Mouse (Mus musculus) testis, postnatal 14 days (tissue): Measurements from ENCODE around the gene Dynlt1b.
"Not testable (repeated sequence)": the region's sequence is repeated elsewhere in the genome, so short reads cannot be mapped to it uniquely, and the experiment has no call there.

Experiments
- DNase-seq: peaks from one replicate; pipeline ENCODE4 v3.0.0; 2021; ENCODE audit warnings: low spot score

The Dynlt1b gene

DNA sequence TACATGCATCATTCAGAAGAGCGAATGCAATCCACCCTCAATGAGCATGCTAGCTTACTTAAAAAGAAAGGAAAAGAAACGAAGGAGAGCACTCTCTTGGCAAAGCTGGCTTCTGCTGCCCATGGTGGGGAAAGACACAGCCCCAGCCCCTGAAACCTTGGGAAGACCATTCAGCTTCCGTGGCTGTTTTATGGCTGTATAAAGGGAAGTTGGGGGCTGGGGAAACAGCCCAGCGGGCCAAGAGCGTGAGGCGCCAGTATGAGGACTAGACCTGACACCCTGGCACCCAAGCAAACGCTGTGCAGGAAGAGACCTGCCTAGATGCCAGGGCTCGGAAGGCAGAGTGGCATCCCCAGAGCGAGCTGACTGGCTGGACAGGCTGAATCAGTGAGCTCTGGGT lies 35.8 kb downstream of the Dynlt1b start:
- DNase-seq: not testable (repeated sequence)

DNA sequence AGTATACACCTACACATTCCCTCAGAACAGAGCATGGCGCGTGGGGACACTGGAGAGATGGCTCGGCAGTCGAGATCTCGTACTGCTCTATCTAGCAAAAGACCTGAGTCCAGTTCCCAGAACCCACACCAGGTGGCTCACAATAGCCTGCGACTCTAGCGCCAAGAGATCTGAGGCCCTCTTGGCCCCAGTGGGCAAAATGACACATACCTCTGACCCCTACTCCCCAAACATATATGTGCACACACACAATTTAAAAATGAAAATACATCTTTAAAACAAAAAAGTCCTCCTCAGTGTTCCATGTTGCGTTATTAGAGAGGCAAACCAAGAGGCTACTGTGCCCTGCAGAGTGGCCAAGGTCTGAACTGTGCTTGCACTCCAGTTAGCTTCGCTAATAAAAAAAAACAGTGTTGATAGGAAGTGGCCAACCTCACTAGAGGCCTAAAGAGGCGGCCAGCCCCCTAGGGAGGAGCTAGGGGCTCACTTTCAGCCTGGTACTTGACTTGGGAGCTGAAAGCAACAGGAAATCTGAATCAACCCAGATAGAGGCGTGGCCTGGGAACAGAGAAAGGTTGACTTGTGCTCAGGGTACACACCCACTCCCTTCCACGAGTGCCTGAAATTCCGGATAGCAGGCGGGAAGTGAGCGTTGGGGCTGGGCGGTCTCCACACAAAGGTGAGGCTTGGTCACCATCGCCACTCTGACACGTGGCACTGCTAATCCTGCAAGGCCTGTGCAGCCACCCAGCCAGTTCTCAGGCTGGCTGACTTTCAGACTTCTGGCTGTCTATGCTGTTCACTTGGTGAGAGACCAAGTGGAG lies 37.9 kb downstream of the Dynlt1b start:
- not testable (repeated sequence) for DNase-seq

DNA sequence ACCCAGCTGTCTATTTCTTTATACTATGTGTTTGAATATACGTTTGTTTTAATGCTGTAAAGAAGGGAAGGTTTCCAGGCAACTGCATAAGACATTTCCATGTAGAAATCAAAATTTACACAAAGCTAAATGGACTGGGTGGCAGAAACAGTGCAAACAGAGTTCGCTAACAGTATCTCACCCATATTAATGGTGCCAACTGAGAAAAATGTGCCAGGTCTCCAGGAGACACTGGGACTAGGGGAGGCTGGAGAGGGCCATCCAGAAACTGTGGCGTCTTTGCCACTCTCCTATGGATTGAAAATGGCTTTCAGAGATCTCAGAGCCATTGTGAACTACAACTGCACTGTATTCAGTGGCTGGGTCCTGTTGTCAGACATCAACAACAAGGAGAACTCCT lies 40.1 kb downstream of the Dynlt1b start:
- DNase-seq: not testable (repeated sequence)

DNA sequence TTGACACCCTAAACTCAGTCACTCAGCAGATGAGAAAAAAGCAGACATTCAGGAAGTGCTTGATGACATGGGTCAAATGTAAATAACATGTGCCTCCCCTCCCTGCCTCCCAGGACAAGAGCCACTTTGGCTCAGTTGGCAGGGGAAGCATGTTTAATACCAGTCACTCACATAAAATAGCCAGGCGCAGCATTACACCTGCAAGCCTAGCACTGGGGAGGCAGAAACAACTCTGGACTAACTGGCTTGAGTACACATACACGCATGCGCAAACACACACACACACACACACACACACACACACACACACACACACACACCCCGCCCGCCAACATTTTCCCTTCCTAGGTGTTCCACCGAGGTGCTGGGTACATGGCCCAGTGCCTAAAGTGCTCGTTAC lies 40.8 kb downstream of the Dynlt1b start:
- not testable (repeated sequence) for DNase-seq

GRCm38 (mm10) chr17:6475270-6475669 lies 45.4 kb downstream of the Dynlt1b start:
- DNase-seq: not testable (repeated sequence)

DNA sequence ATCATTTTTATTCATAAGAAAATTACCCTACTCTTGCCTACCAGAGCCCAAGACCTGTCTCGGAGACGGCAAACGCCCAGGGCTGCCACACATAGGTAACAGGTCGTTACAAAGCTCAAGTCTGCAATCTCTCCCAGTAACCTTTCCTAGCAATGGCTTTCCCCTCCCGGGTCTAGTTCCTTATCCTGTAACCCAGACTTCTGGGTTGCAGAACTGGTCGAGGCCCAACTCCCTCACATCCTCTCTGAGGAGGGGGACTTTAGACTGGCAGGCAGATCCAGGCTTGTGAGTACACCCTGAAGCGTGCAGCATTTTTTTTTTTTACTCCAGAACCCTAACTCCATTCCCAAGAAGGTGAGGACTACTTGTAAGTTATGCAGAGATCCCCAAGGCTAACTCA lies 46.0 kb downstream of the Dynlt1b start:
- DNase-seq: not testable (repeated sequence)

DNA sequence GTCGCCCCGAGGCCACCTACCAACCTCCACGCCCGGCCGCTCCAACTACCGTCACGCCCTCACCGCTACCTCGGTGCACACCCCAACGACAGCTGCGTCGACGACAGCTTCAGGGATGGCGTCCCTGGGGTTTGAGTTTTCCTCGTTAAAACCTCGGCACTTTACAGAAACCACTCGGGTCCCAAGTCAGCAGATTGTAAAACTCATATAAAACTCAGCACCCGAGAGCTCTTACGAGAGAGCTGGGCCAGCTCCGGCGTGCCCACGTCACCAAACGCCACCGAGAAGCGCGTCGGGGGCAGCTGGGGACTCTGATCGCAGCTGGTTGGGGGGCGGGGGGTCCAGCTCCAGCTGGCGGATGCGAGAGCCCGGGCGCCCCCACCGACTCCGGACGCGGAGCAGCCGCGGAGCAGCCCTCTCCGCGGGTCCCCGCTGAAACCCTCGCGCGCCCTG lies 46.6 kb downstream of the Dynlt1b start:
- not testable (repeated sequence) for DNase-seq

- not testable (repeated sequence) for DNase-seq
Observed at GRCm38 (mm10) chr17:6477026-6477425, 47.1 kb downstream of the Dynlt1b start.

DNA sequence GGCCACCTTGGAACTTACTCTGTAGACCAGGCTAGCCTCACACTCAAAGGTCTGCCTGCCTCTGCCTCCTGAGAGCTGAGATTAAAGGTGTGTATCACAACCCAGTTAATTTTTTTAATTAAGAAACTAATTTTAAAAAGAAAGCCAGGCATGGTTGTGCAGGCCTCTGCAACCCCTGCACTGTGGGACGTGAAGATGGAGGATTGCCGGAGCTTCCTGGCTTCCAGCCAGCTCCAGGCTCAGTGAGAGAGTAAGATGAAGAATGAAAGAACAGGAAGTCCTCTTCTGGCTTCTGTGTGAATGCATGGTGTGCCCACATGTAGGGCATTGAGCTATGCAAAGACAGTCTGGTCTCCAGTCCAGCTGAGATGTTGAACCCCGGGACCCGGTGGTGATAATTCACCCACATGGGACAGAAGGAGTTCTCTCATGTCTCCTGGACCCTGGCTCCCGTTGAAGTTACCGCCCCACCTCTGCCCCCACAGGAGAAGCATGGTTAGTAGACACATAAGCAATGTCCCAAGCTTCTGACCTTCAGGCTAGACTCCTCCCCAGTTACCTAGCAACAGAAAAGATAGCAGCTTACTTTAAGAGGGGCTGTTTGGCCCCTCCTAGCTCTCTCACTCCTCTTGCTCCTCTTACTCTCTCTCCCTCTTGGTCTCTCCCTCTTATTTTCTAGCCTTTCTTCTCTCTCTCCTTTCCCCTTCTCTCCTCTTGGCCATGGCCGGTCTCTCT lies 51.1 kb downstream of the Dynlt1b start:
- not testable (repeated sequence) for DNase-seq

GRCm38 (mm10) chr17:6481590-6481963 lies 51.7 kb downstream of the Dynlt1b start:
- DNase-seq: not testable (repeated sequence)

DNA sequence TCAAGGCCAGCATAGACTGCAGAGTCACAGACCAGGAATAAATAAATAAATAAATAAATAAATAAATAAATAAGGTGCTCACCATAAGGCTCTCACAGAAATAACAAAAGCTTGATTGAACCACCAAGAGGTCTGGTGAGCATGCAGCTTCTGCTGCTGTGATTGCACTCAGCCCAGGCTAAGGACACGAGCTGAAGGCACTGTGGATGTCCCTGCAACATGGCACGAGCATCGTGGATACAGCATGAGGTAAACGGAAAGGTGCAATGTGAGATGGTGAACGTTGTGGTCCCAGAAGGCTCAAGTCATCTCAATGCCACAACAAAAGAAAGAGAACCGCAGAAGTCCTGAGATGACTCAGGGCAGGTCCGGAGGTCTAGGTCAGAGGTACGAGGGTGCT lies 52.3 kb downstream of the Dynlt1b start:
- DNase-seq: not testable (repeated sequence)
